Mouse (Mus musculus) urinary bladder, postnatal 4 days (tissue): Measurements from ENCODE around the gene Agtr1a.

ENCODE experiments used
- DNase-seq, 2 experiments: peaks; one replicate each; pipeline ENCODE4 v3.0.0; 2021 to 2022; ENCODE audit warnings: low spot score in 2 of 2

The Agtr1a gene

GRCm38 (mm10) chr13:30336148-30336801 is at the start of gene Agtr1a:
TSS of gene Agtr1a (plus strand) at chr13:30336441.
- DNase-seq: peak; percentile 51 to 68

- no peak for DNase-seq
Measured at GRCm38 (mm10) chr13:30310221-30310620, 26.0 kb upstream of the Agtr1a start.

DNA sequence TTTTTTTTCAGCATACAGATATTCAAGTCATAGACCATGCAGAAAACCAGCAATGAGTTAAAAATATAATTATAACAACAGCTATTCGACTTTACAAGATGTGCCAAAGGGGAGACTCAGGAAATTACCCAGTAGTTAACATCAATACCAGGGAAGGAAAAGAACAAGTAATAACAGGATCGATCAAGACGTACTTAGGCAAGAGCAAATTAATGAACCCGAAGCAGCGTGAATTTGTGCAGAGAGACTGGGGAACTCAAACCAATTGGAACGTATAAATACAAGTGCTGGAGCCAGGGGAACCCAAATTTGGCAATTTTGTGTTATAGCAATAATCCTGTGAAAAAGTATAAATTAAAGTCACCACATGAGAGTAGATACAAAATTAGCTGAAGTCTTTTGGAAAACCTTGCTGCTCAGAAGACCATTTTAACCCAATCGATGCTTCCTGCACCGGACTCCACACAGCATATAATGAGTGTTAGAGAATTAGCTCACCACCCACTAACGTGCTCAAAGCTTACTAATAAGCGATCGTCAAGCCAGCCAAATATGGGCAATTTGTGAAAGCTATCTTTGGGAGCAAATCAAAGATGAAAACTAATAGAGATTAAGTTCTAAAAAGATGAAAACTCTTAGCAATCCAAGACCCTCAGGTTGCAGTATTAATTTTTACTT is 11.4 kb upstream of the Agtr1a start:
- DNase-seq: no peak

DNA sequence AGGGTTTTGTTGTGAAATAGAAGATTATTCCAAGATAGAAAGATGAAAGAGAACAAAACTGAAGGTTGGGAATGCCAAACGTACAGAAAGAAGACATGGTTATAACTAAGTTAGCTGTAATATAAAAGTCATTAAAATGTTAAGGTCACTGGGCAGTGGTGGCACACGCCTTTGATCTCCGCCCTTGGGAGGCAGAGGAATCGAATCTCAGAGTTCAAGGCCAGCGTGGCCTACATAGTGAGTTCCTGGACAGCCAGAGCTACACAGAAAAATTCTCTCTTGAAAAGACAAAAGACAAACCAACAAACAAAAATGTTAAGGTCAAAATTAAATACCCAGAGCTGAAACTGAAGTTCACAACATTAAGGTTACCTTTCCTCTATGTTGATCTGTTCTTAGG is 5.2 kb upstream of the Agtr1a start:
- no peak for DNase-seq

DNA sequence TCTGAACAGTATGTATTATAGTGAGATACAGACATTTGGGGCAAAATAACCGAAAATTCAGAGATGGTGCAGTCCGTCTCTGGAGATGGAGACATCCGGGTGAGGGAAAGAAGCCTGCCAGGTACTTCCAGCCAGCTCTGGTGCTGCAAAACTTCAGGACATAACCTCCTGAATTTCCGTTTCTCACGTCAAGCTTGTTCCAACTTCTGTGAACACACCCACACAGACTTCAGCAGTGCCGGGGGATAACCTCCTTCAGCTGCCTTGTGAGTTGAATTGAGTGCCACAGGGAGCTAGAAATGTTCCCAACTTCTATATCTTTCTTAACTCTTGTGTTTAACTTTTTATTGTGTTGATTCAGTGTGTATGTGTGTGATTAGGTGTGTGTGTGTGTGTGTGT is 4.4 kb upstream of the Agtr1a start:
- no peak for DNase-seq

DNA sequence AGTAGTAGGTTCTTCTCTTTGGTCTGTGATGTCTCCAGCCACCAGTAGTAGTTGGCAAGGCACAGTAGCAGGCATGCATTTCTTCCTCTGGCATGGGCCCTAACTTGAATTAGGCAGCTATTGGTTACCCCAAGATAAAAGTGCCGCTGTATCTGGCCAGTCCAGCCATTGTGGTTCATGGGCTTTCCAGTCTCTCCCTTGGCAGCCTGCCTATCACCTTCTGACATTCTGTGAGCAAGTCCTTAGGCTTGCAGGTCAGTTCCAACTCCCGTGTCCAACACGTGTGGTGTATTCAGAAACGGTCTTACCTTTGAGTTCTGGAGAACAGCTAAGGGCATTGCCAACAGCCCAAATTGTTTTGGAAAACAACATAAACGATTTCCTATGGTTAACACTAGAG is 3.7 kb upstream of the Agtr1a start:
- DNase-seq: no peak

GRCm38 (mm10) chr13:30334667-30335066 is 1.6 kb upstream of the Agtr1a start:
- DNase-seq: no peak

DNA sequence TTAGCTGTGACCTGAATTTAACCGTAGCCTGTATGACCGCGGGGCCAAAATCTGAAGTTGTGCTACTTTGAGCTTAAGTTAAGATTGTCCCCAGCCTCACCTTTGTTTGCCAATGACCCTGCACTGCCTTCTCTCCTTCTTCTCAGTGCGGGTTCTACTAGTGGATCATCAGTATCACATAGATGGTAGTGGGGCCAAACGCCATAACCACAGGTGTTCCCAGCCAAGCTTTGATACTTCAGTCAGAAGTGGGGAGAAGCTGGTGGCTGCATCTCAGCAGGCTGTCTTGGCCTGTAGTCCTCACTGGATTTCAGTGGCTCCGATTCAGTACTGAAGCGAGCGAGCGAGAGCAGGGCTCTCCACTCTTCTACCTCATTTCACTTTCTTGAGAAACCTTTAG is 672 bp downstream of the Agtr1a start:
- DNase-seq: no peak

- DNase-seq: no peak
Measured at GRCm38 (mm10) chr13:30337646-30338045, 1.4 kb downstream of the Agtr1a start.

- DNase-seq: no peak
Measured at GRCm38 (mm10) chr13:30338576-30338975, 2.3 kb downstream of the Agtr1a start.

DNA sequence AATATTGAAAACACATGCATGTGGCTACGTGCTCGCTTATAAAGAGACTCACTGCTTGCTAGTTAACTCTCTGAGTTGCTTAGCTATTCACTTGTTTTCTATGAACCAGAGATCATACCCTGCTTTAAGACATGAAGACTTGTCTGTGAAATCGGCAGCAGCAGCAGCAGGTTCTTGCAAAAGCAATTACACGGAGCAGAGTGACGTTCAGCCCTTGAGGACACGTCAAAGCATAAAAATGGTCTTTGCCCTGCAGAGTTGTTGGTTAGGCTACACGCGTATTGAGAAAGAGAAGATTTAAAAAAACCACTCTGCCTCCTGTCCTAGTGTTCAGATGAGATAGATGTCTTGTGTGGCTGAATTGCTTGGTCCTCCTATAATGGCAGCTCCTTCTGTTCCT is 3.7 kb downstream of the Agtr1a start:
- DNase-seq: no peak

DNA sequence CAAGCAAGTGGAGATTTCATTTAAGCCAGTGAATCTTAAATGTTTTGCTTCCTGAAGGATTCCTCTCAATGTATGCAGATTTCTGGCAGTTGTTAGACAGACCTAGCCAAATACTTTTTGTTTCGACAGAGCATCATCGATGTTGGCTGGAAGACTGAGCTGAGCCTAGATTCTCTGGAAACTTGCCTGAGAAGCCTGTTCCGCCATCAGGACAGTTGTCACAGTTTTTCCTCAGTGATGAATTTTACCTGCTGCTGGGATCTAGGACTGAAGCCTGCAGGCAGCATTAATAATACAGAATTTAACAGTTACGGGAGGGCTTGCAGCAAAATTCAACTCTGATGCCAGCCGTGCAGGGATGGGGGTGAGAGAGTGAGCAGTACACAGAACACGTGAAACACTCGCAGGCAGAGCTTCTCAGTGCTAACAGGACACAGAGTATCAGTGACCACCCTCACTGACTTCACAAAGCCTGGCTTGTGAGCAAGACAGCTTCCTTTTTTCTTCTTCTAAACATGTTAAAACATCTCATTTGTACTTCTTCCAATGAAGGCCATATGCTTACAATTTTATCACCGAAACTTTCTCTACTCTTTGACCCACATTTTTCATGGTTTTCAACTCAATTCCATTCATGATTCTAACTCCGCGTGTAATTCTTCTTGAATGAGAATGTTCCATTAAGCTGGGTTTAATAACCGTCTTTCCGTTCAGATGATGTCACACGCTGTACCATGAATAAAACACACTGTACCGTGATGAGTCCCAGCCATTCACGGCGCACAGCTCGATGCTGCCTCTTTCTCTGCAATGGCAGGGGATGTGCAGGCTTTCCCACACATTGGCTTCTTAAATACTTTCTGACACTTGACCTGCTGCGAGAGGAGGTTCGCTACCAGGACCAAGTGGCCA is 6.0 kb downstream of the Agtr1a start:
- no peak for DNase-seq

DNA sequence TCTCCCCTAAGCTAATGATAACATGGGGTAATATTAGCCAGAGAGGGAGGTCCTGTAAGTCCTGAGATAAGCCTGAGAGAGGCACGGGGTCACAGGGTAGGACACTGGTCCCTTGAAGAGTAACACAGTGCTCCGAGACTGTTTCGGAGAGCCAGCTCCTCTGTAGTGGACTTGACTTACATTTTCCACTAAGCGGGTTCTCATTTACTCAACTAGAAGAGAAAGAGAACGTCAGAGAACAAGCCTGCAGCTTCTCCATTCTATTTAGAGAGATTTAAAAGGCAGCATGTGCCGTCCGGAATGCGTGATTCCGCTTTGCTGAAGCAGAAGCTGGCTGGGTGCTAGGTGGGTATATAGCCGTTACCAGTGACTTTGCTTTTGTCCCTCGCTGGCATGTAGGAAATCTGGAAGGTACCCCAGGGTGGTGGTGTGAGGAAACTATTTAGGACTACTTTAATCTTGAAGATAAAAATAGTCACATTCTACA is 9.2 kb downstream of the Agtr1a start:
- no peak for DNase-seq

DNA sequence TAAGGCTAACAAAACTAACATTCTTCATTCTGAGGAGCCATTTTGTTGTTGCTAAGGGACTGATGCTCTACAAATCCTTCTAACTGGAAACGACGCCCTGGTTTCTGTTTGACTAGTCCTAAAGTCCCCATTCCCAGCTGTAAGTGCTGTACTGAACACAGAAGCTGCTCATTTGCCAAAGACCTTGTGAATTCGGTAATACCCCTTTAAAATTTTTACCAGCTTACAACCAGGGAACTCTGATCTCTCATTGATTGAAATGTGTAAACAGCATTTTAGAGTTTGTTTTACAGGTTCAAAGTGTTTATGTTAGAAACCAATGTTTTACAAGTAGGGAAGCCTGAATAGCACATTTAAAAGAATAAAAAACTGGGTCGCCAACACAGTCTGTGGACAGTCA is 10.6 kb downstream of the Agtr1a start:
- DNase-seq: no peak

- DNase-seq: no peak
Measured at GRCm38 (mm10) chr13:30348306-30348705, 12.1 kb downstream of the Agtr1a start.

GRCm38 (mm10) chr13:30351966-30352365 is 15.7 kb downstream of the Agtr1a start:
- DNase-seq: no peak

- DNase-seq: no peak
Measured at GRCm38 (mm10) chr13:30354991-30355580, 18.8 kb downstream of the Agtr1a start.

DNA sequence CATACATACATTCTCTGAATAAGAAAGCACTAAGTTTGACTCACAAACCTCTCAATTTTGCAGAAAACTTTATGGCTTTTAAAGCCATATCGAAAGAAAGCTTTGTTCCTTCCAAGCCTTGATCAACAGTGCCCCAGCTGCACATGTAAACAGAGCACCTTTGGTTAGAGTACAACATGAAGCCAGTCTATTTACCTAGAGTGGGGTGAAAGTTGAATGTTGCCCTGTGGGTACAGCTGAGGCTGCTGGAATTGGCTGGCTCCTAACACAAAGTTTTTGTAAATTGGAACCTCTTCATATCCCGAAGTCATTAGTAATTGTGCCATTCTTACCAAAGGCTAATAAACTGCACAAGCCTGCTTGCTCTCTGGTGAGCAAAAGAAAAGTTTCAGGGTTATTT is 19.7 kb downstream of the Agtr1a start:
- DNase-seq: no peak

DNA sequence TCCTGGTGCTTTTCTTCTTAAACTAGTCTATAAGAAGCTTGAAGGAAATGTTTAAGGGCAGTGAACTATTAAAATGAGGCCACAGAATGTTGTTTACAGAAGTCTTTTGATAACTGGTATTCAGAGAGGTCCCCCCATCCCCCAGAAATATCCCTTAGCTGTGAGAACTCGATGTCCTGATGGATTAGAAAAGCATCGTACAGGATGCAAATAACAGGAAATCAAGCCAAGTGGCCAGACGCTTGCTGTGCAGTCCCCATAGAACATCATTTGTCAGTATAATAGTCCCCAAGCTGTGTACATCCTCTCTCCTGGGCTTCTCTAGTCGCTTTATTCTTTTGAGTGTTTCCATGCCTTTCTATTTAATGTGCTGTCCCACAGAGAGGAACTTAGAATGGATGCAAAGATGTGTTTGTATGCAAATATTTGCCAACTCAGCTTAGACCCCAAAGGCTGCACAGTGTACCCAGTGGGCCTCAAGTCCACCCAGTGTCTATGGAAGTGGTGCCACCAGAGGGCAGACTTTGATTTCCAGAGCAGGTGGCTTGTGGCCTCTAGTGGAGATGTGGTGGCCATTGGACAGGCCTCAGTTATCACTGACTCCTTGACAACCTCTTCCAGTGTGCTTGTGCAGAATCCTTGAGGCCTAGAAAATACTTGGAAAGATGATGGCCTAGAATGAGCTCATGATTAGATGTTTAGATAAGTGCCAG is 22.4 kb downstream of the Agtr1a start:
- DNase-seq: no peak

DNA sequence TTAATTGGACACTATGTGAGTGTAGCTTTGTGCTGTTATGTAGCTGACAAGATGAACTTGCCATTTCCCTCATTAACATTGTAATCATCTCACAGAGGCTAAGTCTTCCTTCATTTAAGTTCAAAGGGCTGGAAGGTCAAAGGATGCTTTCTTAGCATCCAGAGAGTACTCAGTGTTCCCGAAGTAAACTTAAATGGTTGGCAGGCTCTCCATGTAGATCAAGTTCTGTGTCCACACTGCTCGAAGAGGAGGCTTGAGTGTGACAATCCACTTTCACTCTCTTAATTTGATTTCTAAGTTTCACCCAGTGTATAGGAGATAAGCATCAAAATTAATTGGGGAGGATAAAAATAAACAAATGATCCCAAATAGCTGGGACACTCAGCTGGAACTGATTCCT is 23.6 kb downstream of the Agtr1a start:
- DNase-seq: no peak

DNA sequence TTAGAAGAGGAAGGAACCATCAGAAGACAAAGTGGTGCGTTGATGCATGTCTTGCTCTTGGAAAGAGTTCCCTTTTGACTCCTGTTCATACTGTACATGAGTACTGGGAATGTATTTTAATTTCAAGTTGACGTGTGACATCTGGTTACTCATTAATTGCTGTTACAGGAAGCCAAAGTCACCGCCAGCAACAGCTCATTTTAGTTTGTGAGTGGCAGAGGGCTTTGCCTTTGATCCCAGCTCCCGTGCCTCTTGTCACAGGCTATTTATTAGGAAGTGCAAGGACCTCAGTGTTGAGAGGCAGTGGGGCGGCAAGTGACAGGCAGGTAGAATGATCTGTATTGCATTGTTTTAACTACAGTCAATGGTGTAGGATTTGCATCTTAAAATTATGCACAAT is 24.8 kb downstream of the Agtr1a start:
- no peak for DNase-seq
